Mouse (Mus musculus) c-Kit-positive CD71-positive TER-119-positive erythroid progenitor cells, embryonic 14.5 days (primary cell): Measurements from ENCODE around the gene Ptf1a.

ENCODE experiments used
- DNase-seq: peaks from one replicate; pipeline ENCODE4 v3.0.0-alpha.2; 2013; ENCODE audit warnings: low spot score

The Ptf1a gene

DNA sequence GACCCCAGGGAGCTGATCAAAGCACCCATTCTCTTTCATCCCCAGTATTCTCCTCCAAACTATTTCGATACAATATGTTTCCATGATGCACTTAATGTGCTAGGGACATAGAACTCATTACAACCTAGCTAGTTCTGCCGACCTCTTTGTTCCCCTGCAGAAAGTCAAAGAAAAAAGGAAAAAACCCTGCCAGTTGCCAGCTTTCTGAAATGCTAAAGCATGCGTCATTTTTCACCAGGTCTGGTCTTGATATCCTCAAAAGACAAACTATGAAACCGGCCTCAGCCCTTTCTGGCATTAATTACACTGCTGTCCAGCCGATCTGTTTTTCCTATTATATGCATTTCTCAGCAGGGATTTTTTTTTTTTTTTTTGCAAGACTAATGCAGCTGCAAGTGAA, 9.8 kb downstream of the Ptf1a start:
- DNase-seq: no peak

DNA sequence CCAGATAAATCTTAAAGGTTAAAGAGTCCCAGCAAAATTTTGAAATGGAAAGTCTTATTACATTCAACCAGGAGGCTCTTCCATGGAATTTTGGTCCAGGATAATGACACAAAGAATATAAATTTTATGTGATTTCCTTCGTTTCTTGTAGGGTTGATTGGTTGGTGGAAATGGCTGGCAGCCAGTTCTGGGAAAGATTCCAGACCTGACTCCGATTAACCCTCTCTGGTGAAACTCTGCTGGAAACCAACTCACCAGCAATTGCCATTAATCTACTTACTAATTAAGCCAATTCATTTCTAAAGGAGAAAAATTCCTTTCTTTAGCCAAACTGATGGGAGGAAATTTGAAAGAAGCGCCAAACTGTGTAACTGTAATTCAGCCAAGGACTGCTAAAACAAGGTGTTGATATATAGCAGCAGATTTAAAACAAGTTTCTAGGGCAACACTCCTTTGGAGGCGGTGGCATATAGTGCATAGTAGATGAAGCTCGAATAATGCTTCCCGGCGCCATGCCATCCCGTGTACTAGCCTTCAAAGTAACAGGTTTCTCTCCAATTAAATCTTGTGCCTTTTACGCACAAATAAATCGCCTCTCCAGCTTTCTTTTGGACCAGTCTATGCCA, 10.5 kb downstream of the Ptf1a start:
- no peak for DNase-seq

DNA sequence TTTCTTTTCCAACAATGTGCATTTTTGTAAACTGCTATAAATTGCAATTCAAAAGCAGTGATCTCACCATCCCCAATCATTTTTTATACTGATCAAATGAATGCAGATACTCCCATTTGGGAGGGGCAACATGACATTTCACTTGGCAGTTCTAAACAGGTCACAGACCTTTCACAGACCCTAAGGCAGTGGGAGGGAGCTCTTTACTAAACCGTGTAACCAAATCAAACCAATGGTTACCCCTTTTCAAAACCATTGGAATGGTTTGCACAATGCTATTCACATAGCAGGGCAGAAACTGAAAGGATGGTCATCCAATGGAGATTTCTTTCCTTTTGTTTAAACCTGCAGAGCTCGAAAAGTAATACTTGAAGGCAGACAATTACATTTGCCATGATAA, 13.3 kb downstream of the Ptf1a start:
- no peak for DNase-seq

DNA sequence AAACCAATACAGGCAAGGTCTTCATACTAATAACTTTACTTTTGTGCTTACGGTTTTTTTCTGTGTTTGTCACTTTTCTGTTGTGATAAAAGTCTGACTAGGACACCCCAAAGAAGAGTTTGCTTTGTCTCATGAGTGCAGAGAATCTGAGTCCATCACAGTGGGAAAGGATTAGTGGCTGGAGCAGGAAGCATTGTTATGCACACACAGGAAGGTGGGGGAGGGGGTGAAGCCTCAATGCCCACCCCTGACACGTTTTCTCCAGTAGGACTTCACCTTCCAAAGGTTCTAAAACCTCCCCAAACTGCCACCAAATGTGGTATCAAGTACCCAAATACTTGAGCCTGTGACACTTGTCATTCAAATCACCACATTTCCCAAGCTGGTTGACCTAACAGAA, 16.5 kb downstream of the Ptf1a start:
- DNase-seq: no peak

DNA sequence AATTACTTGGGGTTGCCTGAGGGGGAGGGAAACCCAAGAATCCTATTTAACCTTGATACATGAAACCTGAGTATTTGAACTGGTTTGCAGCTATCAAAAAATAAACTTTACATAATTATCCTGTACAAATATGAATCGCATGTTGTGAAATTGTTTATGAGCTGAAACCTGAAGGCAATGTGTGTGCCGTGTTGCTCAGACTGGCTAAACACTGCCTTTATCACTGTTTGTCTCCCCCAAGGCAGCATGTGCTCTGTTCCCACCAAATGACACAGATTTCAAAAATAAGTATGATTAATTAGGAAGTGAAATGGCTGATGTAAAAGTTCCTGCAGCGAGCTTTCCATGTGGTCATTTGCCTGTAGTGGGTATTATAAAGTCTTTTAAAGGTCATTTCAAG, 44.8 kb downstream of the Ptf1a start:
- DNase-seq: no peak
